Mouse (Mus musculus): ENCODE results near the gene Mcm3ap.

DNA sequence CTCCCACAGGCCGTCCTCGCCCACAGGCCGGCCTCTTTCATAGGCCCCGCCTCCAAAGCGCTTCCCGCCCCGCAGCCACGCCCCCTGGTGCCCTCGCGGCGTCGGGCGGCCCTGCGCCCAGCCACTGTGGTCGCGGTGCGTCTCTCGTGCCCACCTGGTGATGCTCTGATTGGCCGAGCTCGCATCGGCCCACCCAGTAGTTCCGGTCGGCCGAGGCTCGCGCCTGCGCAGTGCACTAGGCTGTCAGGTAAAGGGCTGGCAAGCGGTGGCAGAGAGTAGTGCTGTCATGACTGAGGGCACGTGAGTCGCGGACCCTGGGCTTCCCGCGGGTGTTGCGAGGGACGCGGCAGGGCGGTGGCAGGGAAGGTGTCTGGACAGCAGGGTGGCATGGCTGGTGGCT, 62.6 kb downstream of the Mcm3ap start, which contains the start of gene Lss:
- TF ChIP-seq CTCF (IDR thresholded peaks at IDR 0.05; ENCODE audit: borderline replicate concordance, extremely low read depth, insufficient read depth, insufficient read length) (no peak), POLR2A (IDR thresholded peaks at IDR 0.05; ENCODE audit: borderline replicate concordance, extremely low read depth, insufficient read depth, insufficient read length, poor library complexity, severe bottlenecking) (no peak)
